Mouse (Mus musculus): Measurements from ENCODE around the gene Gm21885.

DNA sequence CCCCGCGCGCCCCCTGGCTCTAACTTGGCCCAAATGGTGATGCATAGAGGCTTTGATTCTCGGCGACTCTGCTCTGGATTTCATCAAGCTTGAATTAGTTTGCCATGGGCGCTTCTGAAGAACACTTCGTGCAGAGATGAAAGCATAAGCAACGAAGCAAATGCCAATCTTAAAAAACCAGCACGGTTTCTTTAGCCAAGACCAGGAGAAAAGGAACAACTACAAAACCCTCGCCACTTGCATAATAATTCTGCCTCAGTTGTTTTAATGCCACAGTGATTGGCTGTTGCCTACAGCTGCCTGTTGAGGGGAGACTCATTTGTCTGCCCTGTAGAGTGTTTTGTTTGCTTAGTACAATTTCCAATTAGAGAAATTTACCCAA, 47.0 kb downstream of the Gm21885 start:
- TF ChIP-seq GATA1 (IDR thresholded peaks at IDR 0.05; ENCODE audit: low read length) (no peak), TAL1 (IDR thresholded peaks at IDR 0.05; ENCODE audit: low read length) (no peak)
